Mouse (Mus musculus): ENCODE measurements at regions not wholly inside any gene's neighbourhood (a gene's known extent, or its start where the extent isn't known, plus 50 kb on each side); places are given as distances from the start of the nearest gene placed in this dataset.

DNA sequence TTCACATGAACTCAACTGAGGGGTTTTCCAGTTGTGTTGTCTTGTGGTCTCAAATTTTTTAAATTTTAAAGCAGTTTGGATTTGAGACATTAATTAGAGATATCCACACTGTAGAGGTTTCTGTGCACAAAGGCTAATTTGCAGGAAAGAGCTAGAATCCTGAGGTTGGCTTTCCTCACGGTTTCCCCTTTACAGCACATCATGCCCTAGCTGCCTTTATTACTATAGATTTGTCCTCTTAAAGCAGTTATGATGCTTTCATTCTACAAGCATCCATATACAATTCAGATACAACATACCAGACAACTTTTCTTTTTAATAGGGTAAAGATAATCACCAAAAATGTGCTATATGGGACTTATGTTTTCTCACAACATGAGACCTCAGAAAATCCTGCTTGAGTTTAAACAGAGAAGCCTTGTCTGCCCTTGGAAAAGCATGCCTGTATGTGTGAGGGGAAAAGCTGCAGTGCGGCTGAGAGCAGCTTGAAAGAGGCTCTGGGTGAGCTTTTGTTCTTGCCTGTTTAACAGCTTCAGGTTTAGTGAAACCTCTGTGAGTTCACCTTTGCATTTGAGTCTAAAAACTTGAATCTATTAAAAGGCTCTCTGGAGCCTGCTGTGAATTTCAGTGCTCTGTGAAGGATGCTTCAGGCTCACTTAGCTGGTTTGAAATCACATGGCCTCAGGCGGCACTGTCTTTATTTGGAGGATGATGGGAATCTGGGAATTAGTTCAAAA, 425.0 kb upstream of the Gm5150 start:
- no peak for ATAC-seq (ENCODE audit: low read depth)
- 49% methylated on average over 3 of the region's 3 CpGs for WGBS

More for the DNA sequence above, 425.0 kb upstream of the Gm5150 start:
- Histone ChIP-seq H3K27me3 (ENCODE audit: control insufficient read depth, insufficient read depth, low read depth, low read length) (no peaks in the 10 kb centered on the region), H3K36me3 (ENCODE audit: control insufficient read depth, insufficient read depth, low read length) (no peaks in the 10 kb centered on the region), H3K4me3 (ENCODE audit: low read length) (no peak overlapping the region), H3K4me2 (ENCODE audit: low read depth, low read length) (no peak overlapping the region), H3K4me1 (replicated peaks; ENCODE audit: control insufficient read depth, insufficient read depth, low read length) (no peaks in the 10 kb centered on the region), H3K9ac (ENCODE audit: low read length) (no peak overlapping the region), H3K9me3 (ENCODE audit: control insufficient read depth, low read length) (no peaks in the 10 kb centered on the region), H3K27ac (ENCODE audit: low read length) (no peak overlapping the region)

Measured in lung, embryonic 16.5 days (tissue).